Mouse (Mus musculus) midbrain, embryonic 12.5 days (tissue): ENCODE data around the gene Etfdh. TPM values are rescaled to one million over a fixed set of nuclear protein-coding genes. Genes with fewer than 3 reads are reported as not detected.

Experiments used
- ATAC-seq: fragments of 200-750 bp; cut with Nextera tagmentation; 2 replicates; pipeline ENCODE4 v1.8.0; 2017; ENCODE audit warnings: low read depth, moderate TSS enrichment, moderate library complexity; ENCODE audit not compliant: low FRiP score
- H3K27ac ChIP-seq: fragments of 300-500 bp; sonication (generic); replicated peaks from 2 replicates; pipeline ENCODE4 v1.5.1; 2016; ENCODE audit warnings: mild to moderate bottlenecking
- H3K27me3 ChIP-seq: fragments of 300-500 bp; sonication (generic); 2 replicates; pipeline ENCODE4 v1.6.1; 2016; ENCODE audit warnings: mild to moderate bottlenecking
- H3K36me3 ChIP-seq: fragments of 300-500 bp; sonication (generic); 2 replicates; pipeline ENCODE4 v1.6.1; 2016
- H3K4me1 ChIP-seq: fragments of 300-500 bp; sonication (generic); 2 replicates; pipeline ENCODE4 v1.6.1; 2016
- H3K4me2 ChIP-seq: fragments of 300-500 bp; sonication (generic); replicated peaks from 2 replicates; pipeline ENCODE4 v1.6.1; 2016; ENCODE audit warnings: mild to moderate bottlenecking, moderate library complexity
- H3K4me3 ChIP-seq: fragments of 300-500 bp; sonication (generic); 2 replicates; pipeline ENCODE4 v1.5.1; 2016; ENCODE audit warnings: mild to moderate bottlenecking
- H3K9ac ChIP-seq: fragments of 300-500 bp; sonication (generic); replicated peaks from 2 replicates; pipeline ENCODE4 v1.6.1; 2016; ENCODE audit warnings: mild to moderate bottlenecking, moderate library complexity
- H3K9me3 ChIP-seq: fragments of 300-500 bp; sonication (generic); 2 replicates; pipeline ENCODE4 v1.6.1; 2016; ENCODE audit warnings: mild to moderate bottlenecking
- WGBS: fragments of 180-500 bp; shearing (Covaris S2); methylation state at CpG from one replicate; pipeline ENCODE4 v1.1.7; 2016; 5-methylcytosine and 5-hydroxymethylcytosine counted together
- polyA plus RNA-seq: library from polyadenylated mRNA; unstranded; fragments of >200 nt; fragmentation: Nextera tagmentation; extraction: Ambion mirVana; gene quantifications from 2 replicates; pipeline ENCODE4 v1.2.1, GENCODE M21; 2016

Gene Etfdh
- 45.2 and 48.2 TPM in 2 replicates for polyA plus RNA-seq

GRCm38 (mm10) chr3:79629416-79629730 is at the start of gene Etfdh:
TSS of gene Etfdh (minus strand) at chr3:79629500.
- ATAC-seq, result no peak; the same call in 1 of the 2 replicates

GRCm38 (mm10) chr3:79676411-79676810 is 47.1 kb upstream of the Etfdh start:
- Histone ChIP-seq H3K9me3 (no peaks in the 10 kb centered on the region), H3K9ac (no peak overlapping the region), H3K4me3 (no peak overlapping the region), H3K27me3 (no peaks in the 10 kb centered on the region), H3K4me1 (no peaks in the 10 kb centered on the region), H3K27ac (no peak overlapping the region), H3K36me3 (no peaks in the 10 kb centered on the region), H3K4me2 (no peak overlapping the region)
- WGBS, result 88% methylated on average over 3 of the region's 3 CpGs
- no peak for ATAC-seq

More at GRCm38 (mm10) chr3:79629416-79629730, at the start of gene Etfdh:
- Histone ChIP-seq H3K9me3 (0 out of 2 replicates have a peak, but pooled peaks cover 10% of the 10 kb centered on the region), H3K4me1 (peaks cover 11% of the 10 kb centered on the region), H3K4me2 (peak within 1 kb of the TSS; percentile 87), H3K36me3 (peaks cover 26% of the 10 kb centered on the region), H3K27ac (peak within 1 kb of the TSS; percentile 77), H3K27me3 (no peaks in the 10 kb centered on the region), H3K9ac (peak within 1 kb of the TSS; percentile 78), H3K4me3 (peak within 1 kb of the TSS; percentile 73)
- 2% methylated on average over 11 of the region's 11 CpGs for WGBS

- Histone ChIP-seq H3K4me2 (no peak overlapping the region), H3K4me3 (no peak overlapping the region), H3K27me3 (no peaks in the 10 kb centered on the region), H3K9me3 (no peaks in the 10 kb centered on the region), H3K4me1 (no peaks in the 10 kb centered on the region), H3K36me3 (no peaks in the 10 kb centered on the region), H3K9ac (no peak overlapping the region), H3K27ac (no peak overlapping the region)
- no peak for ATAC-seq
- WGBS, result 90% methylated on average over 5 of the region's 5 CpGs
Measured at GRCm38 (mm10) chr3:79674641-79675040, 45.3 kb upstream of the Etfdh start.

GRCm38 (mm10) chr3:79673082-79673481 is 43.8 kb upstream of the Etfdh start:
- Histone ChIP-seq H3K9ac (no peak overlapping the region), H3K4me1 (no peaks in the 10 kb centered on the region), H3K4me3 (no peak overlapping the region), H3K27me3 (no peaks in the 10 kb centered on the region), H3K9me3 (no peaks in the 10 kb centered on the region), H3K4me2 (no peak overlapping the region), H3K36me3 (no peaks in the 10 kb centered on the region), H3K27ac (no peak overlapping the region)
- ATAC-seq, result 0 out of 2 replicates have a peak, but pooled peaks have one; percentile 20
- 19% methylated on average over 4 of the region's 4 CpGs for WGBS

- H3K27me3 ChIP-seq, result no peaks in the 10 kb centered on the region
- no peak overlapping the region for H3K4me3 ChIP-seq
- ATAC-seq, result no peak
- no peak overlapping the region for H3K4me2 ChIP-seq
- WGBS, result 78% methylated on average over 16 of the region's 16 CpGs
- H3K27ac ChIP-seq, result no peak overlapping the region
- no peaks in the 10 kb centered on the region for H3K9me3 ChIP-seq
- no peaks in the 10 kb centered on the region for H3K4me1 ChIP-seq
- H3K36me3 ChIP-seq, result no peaks in the 10 kb centered on the region
- H3K9ac ChIP-seq, result no peak overlapping the region
Measured at GRCm38 (mm10) chr3:79672188-79672587, 42.9 kb upstream of the Etfdh start.

GRCm38 (mm10) chr3:79670556-79670955 is 41.3 kb upstream of the Etfdh start:
- H3K4me1 ChIP-seq, result no peaks in the 10 kb centered on the region
- H3K9ac ChIP-seq, result no peak overlapping the region
- H3K4me3 ChIP-seq, result no peak overlapping the region
- no peak overlapping the region for H3K4me2 ChIP-seq
- no peaks in the 10 kb centered on the region for H3K36me3 ChIP-seq
- H3K9me3 ChIP-seq, result no peaks in the 10 kb centered on the region
- ATAC-seq, result no peak
- H3K27ac ChIP-seq, result no peak overlapping the region
- H3K27me3 ChIP-seq, result no peaks in the 10 kb centered on the region
- WGBS, result 84% methylated on average over 7 of the region's 7 CpGs

GRCm38 (mm10) chr3:79664787-79665408 is 35.6 kb upstream of the Etfdh start:
- Histone ChIP-seq H3K27me3 (peaks cover 5% of the 10 kb centered on the region; the same call in 1 of the 2 replicates), H3K4me3 (no peak overlapping the region), H3K27ac (no peak overlapping the region), H3K9ac (no peak overlapping the region), H3K36me3 (no peaks in the 10 kb centered on the region), H3K9me3 (no peaks in the 10 kb centered on the region), H3K4me1 (no peaks in the 10 kb centered on the region), H3K4me2 (no peak overlapping the region)
- ATAC-seq, result peak; percentile 44; the same call in 1 of the 2 replicates
- 38% methylated on average over 9 of the region's 9 CpGs for WGBS

GRCm38 (mm10) chr3:79656682-79657081 is 27.4 kb upstream of the Etfdh start:
- Histone ChIP-seq H3K9ac (no peak overlapping the region), H3K27ac (no peak overlapping the region), H3K36me3 (no peaks in the 10 kb centered on the region), H3K27me3 (no peaks in the 10 kb centered on the region), H3K9me3 (no peaks in the 10 kb centered on the region), H3K4me2 (no peak overlapping the region), H3K4me3 (no peak overlapping the region), H3K4me1 (no peaks in the 10 kb centered on the region)
- no peak for ATAC-seq
- WGBS, result 82% methylated on average over 5 of the region's 5 CpGs

GRCm38 (mm10) chr3:79652129-79652528 is 22.8 kb upstream of the Etfdh start:
- no peaks in the 10 kb centered on the region for H3K9me3 ChIP-seq
- no peak overlapping the region for H3K4me2 ChIP-seq
- no peaks in the 10 kb centered on the region for H3K4me1 ChIP-seq
- no peak overlapping the region for H3K4me3 ChIP-seq
- no peaks in the 10 kb centered on the region for H3K36me3 ChIP-seq
- ATAC-seq, result no peak
- WGBS, result 90% methylated on average over 6 of the region's 6 CpGs
- H3K9ac ChIP-seq, result no peak overlapping the region
- H3K27ac ChIP-seq, result no peak overlapping the region
- no peaks in the 10 kb centered on the region for H3K27me3 ChIP-seq

GRCm38 (mm10) chr3:79628561-79629415 is 512 bp downstream of the Etfdh start, which contains the start of gene 4930579G24Rik:
TSS of gene 4930579G24Rik (plus strand) at chr3:79629079.
- Histone ChIP-seq H3K27me3 (no peaks in the 10 kb centered on the region), H3K4me3 (peak within 1 kb of the TSS; percentile 73), H3K4me2 (peak within 1 kb of the TSS; percentile 87), H3K9me3 (0 out of 2 replicates have a peak, but pooled peaks cover 8% of the 10 kb centered on the region), H3K36me3 (peaks cover 24% of the 10 kb centered on the region), H3K4me1 (peaks cover 11% of the 10 kb centered on the region), H3K27ac (peak within 1 kb of the TSS; percentile 77), H3K9ac (peak within 1 kb of the TSS; percentile 78)
- ATAC-seq, result peak; percentile 98
- under 1% methylated on average over 60 of the region's 60 CpGs for WGBS

- Histone ChIP-seq H3K4me3 (peak overlapping the region; percentile 73), H3K36me3 (peaks cover 22% of the 10 kb centered on the region), H3K27me3 (no peaks in the 10 kb centered on the region), H3K4me1 (peaks cover 11% of the 10 kb centered on the region), H3K4me2 (peak overlapping the region; percentile 87), H3K9me3 (0 out of 2 replicates have a peak, but pooled peaks cover 7% of the 10 kb centered on the region), H3K27ac (peak overlapping the region; percentile 77), H3K9ac (peak overlapping the region; percentile 65)
- ATAC-seq, result no peak
- WGBS, result 0% methylated on average over 9 of the region's 9 CpGs
Measured at GRCm38 (mm10) chr3:79628182-79628560, 1.1 kb downstream of the Etfdh start.
